Mouse (Mus musculus): ENCODE measurements around the gene Aak1. TPM values are rescaled to one million over a fixed set of nuclear protein-coding genes. Genes with fewer than 3 reads are reported as not detected.
A peak's percentile ranks its signal among the peaks of the same experiment; 100 is the strongest.

Gene Aak1
- polyA plus RNA-seq, 1 experiment from 2014 or later, result 5.8 TPM

GRCm38 (mm10) chr6:86846467-86846866, 2.9 kb upstream of the Aak1 start:
- Histone ChIP-seq H3K36me3 (no peaks in the 10 kb centered on the region), H3K27me3 (replicated peaks) (no peaks in the 10 kb centered on the region), H3K4me1 (peaks cover 24% of the 10 kb centered on the region), H3K9me3 (replicated peaks) (no peaks in the 10 kb centered on the region), H3K27ac (no peak overlapping the region), H3K9ac (no peak overlapping the region), H3K4me3 (no peak overlapping the region), H3K4me2 (no peak overlapping the region)
- WGBS (ENCODE audit: insufficient replicate concordance), result 58% methylated on average over 4 of the region's 4 CpGs
- ATAC-seq, result no peak

GRCm38 (mm10) chr6:86847816-86848215, 1.5 kb upstream of the Aak1 start:
- no peak for ATAC-seq
- H3K9ac ChIP-seq, result 0 out of 2 replicates have a peak overlapping the region, but pooled peaks have one; percentile 93
- no peaks in the 10 kb centered on the region for H3K27me3 ChIP-seq (replicated peaks)
- WGBS (ENCODE audit: insufficient replicate concordance), result 82% methylated on average over 8 of the region's 8 CpGs
- no peaks in the 10 kb centered on the region for H3K36me3 ChIP-seq
- H3K4me1 ChIP-seq, result peaks cover 37% of the 10 kb centered on the region
- peak overlapping the region; percentile 91 for H3K4me3 ChIP-seq
- peak overlapping the region; percentile 89 for H3K4me2 ChIP-seq
- no peak overlapping the region for H3K27ac ChIP-seq
- no peaks in the 10 kb centered on the region for H3K9me3 ChIP-seq (replicated peaks)

- Histone ChIP-seq H3K27ac (peak overlapping the region; percentile 91), H3K4me3 (peak overlapping the region; percentile 91), H3K4me1 (peaks cover 44% of the 10 kb centered on the region), H3K4me2 (peak overlapping the region; percentile 89), H3K9me3 (replicated peaks) (no peaks in the 10 kb centered on the region), H3K27me3 (replicated peaks) (no peaks in the 10 kb centered on the region), H3K9ac (peak overlapping the region; percentile 93), H3K36me3 (no peaks in the 10 kb centered on the region)
- peak; percentile 46 for ATAC-seq
- 2% methylated on average over 12 of the region's 12 CpGs for WGBS (ENCODE audit: insufficient replicate concordance)
Observed at GRCm38 (mm10) chr6:86848580-86848914, 770 bp upstream of the Aak1 start.

GRCm38 (mm10) chr6:86849692-86850445, 552 bp downstream of the Aak1 start:
- no peaks in the 10 kb centered on the region; the same call in 1 of the 2 replicates for H3K36me3 ChIP-seq
- under 1% methylated on average over 36 of the region's 36 CpGs for WGBS (ENCODE audit: insufficient replicate concordance)
- peaks cover 55% of the 10 kb centered on the region for H3K4me1 ChIP-seq
- H3K27ac ChIP-seq, result peak overlapping the region; percentile 91
- H3K4me3 ChIP-seq, result peak overlapping the region; percentile 91
- H3K4me2 ChIP-seq, result peak overlapping the region; percentile 89
- peak; percentile 40 for ATAC-seq
- no peaks in the 10 kb centered on the region for H3K27me3 ChIP-seq (replicated peaks)
- H3K9ac ChIP-seq, result peak overlapping the region; percentile 93
- no peaks in the 10 kb centered on the region for H3K9me3 ChIP-seq (replicated peaks)

GRCm38 (mm10) chr6:86850588-86850987, 1.3 kb downstream of the Aak1 start:
- Histone ChIP-seq H3K9ac (peak overlapping the region; percentile 93), H3K36me3 (peaks cover 6% of the 10 kb centered on the region), H3K4me1 (peaks cover 55% of the 10 kb centered on the region), H3K4me3 (peak overlapping the region; percentile 91), H3K9me3 (replicated peaks) (no peaks in the 10 kb centered on the region), H3K27ac (peak overlapping the region; percentile 91), H3K4me2 (peak overlapping the region; percentile 89), H3K27me3 (replicated peaks) (no peaks in the 10 kb centered on the region)
- 13% methylated on average over 4 of the region's 4 CpGs for WGBS (ENCODE audit: insufficient replicate concordance)
- no peak for ATAC-seq

- Histone ChIP-seq H3K4me1 (peaks cover 56% of the 10 kb centered on the region), H3K4me3 (peak overlapping the region; percentile 91; the same call in 1 of the 2 replicates), H3K4me2 (peak overlapping the region; percentile 89), H3K27me3 (replicated peaks) (no peaks in the 10 kb centered on the region), H3K9me3 (replicated peaks) (no peaks in the 10 kb centered on the region), H3K9ac (peak overlapping the region; percentile 24; the same call in 1 of the 2 replicates), H3K27ac (peak overlapping the region; percentile 55), H3K36me3 (peaks cover 14% of the 10 kb centered on the region)
- ATAC-seq, result no peak
- 15% methylated on average over 1 of the region's 1 CpGs for WGBS (ENCODE audit: insufficient replicate concordance)
Observed at GRCm38 (mm10) chr6:86851561-86851960, 2.2 kb downstream of the Aak1 start.

GRCm38 (mm10) chr6:86853928-86854327, 4.6 kb downstream of the Aak1 start:
- ATAC-seq, result no peak
- H3K4me2 ChIP-seq, result no peak overlapping the region
- H3K27me3 ChIP-seq (replicated peaks), result no peaks in the 10 kb centered on the region
- no peak overlapping the region for H3K27ac ChIP-seq
- no peak overlapping the region for H3K4me3 ChIP-seq
- no peaks in the 10 kb centered on the region for H3K9me3 ChIP-seq (replicated peaks)
- no peak overlapping the region for H3K9ac ChIP-seq
- WGBS (ENCODE audit: insufficient replicate concordance), result 71% methylated on average over 3 of the region's 3 CpGs
- peaks cover 66% of the 10 kb centered on the region for H3K4me1 ChIP-seq
- H3K36me3 ChIP-seq, result peaks cover 22% of the 10 kb centered on the region

GRCm38 (mm10) chr6:86854941-86855340, 5.6 kb downstream of the Aak1 start:
- ATAC-seq, result no peak
- Histone ChIP-seq H3K36me3 (peaks cover 29% of the 10 kb centered on the region), H3K9ac (no peak overlapping the region), H3K27me3 (replicated peaks) (no peaks in the 10 kb centered on the region), H3K9me3 (replicated peaks) (no peaks in the 10 kb centered on the region), H3K27ac (no peak overlapping the region), H3K4me2 (no peak overlapping the region), H3K4me1 (peaks cover 69% of the 10 kb centered on the region), H3K4me3 (no peak overlapping the region)
- WGBS (ENCODE audit: insufficient replicate concordance), result 77% methylated on average over 4 of the region's 4 CpGs

- H3K4me1 ChIP-seq, result peaks cover 35% of the 10 kb centered on the region
- peak overlapping the region; percentile 17; the same call in 1 of the 2 replicates for H3K27ac ChIP-seq
- peak; percentile 78 for ATAC-seq
- H3K9ac ChIP-seq, result peak overlapping the region; percentile 35; the same call in 1 of the 2 replicates
- H3K9me3 ChIP-seq (replicated peaks), result no peaks in the 10 kb centered on the region
- WGBS (ENCODE audit: insufficient replicate concordance), result 37% methylated on average over 3 of the region's 3 CpGs
- H3K4me2 ChIP-seq, result no peak overlapping the region
- H3K4me3 ChIP-seq, result no peak overlapping the region
- no peaks in the 10 kb centered on the region for H3K27me3 ChIP-seq (replicated peaks)
- peaks cover 56% of the 10 kb centered on the region for H3K36me3 ChIP-seq
Observed at GRCm38 (mm10) chr6:86858606-86859005, 9.3 kb downstream of the Aak1 start.

- Histone ChIP-seq H3K9ac (no peak overlapping the region), H3K9me3 (replicated peaks) (no peaks in the 10 kb centered on the region), H3K36me3 (peaks cover 47% of the 10 kb centered on the region), H3K27ac (no peak overlapping the region), H3K4me1 (peaks cover 28% of the 10 kb centered on the region), H3K4me3 (no peak overlapping the region), H3K4me2 (no peak overlapping the region), H3K27me3 (replicated peaks) (no peaks in the 10 kb centered on the region)
- WGBS (ENCODE audit: insufficient replicate concordance), result 77% methylated on average over 9 of the region's 9 CpGs
- ATAC-seq, result no peak
Observed at GRCm38 (mm10) chr6:86860732-86861463, 11.6 kb downstream of the Aak1 start.

GRCm38 (mm10) chr6:86864358-86864757, 15.0 kb downstream of the Aak1 start:
- Histone ChIP-seq H3K9me3 (replicated peaks) (no peaks in the 10 kb centered on the region), H3K4me2 (no peak overlapping the region), H3K27ac (no peak overlapping the region), H3K4me1 (peaks cover 13% of the 10 kb centered on the region), H3K4me3 (no peak overlapping the region), H3K36me3 (peaks cover 36% of the 10 kb centered on the region), H3K9ac (no peak overlapping the region), H3K27me3 (replicated peaks) (no peaks in the 10 kb centered on the region)
- no peak for ATAC-seq
- 84% methylated on average over 3 of the region's 3 CpGs for WGBS (ENCODE audit: insufficient replicate concordance)

GRCm38 (mm10) chr6:86870335-86870734, 21.0 kb downstream of the Aak1 start:
- H3K36me3 ChIP-seq, result 0 out of 2 replicates have a peak, but pooled peaks cover 10% of the 10 kb centered on the region
- H3K4me2 ChIP-seq, result no peak overlapping the region
- WGBS (ENCODE audit: insufficient replicate concordance), result 64% methylated on average over 9 of the region's 9 CpGs
- H3K27ac ChIP-seq, result no peak overlapping the region
- no peak overlapping the region for H3K4me3 ChIP-seq
- no peak overlapping the region for H3K9ac ChIP-seq
- no peaks in the 10 kb centered on the region for H3K9me3 ChIP-seq (replicated peaks)
- H3K4me1 ChIP-seq, result peaks cover 46% of the 10 kb centered on the region
- ATAC-seq, result no peak
- no peaks in the 10 kb centered on the region for H3K27me3 ChIP-seq (replicated peaks)

Data from liver, embryonic 12.5 days (tissue).